Mouse (Mus musculus) hindbrain, postnatal 0 days (tissue): ENCODE results near the gene Asprv1. TPM values are rescaled to one million over a fixed set of nuclear protein-coding genes. Genes with fewer than 3 reads are reported as not detected.

Source experiments
- ATAC-seq: fragments of 200-750 bp; cut with Nextera tagmentation; 2 replicates; pipeline ENCODE4 v1.8.0; 2017; ENCODE audit warnings: mild to moderate bottlenecking, moderate TSS enrichment, moderate library complexity
- DNase-seq: peaks from one replicate; pipeline ENCODE4 v3.0.0-alpha.2; 2015; ENCODE audit warnings: low spot score
- H3K27ac ChIP-seq: fragments of 300-500 bp; sonication (generic); 2 replicates; pipeline ENCODE4 v1.5.1; 2014; ENCODE audit warnings: mild to moderate bottlenecking
- H3K27me3 ChIP-seq: fragments of 300-500 bp; sonication (generic); 2 replicates; pipeline ENCODE4 v1.6.1; 2014; ENCODE audit warnings: low read length, mixed read lengths; ENCODE audit not compliant: insufficient read depth
- H3K36me3 ChIP-seq: fragments of 300-500 bp; sonication (generic); 2 replicates; pipeline ENCODE4 v1.6.1; 2014; ENCODE audit warnings: low read length, mixed read lengths; ENCODE audit not compliant: insufficient read depth
- H3K4me1 ChIP-seq: fragments of 300-500 bp; sonication (generic); 2 replicates; pipeline ENCODE4 v1.6.1; 2014; ENCODE audit warnings: antibody characterized with exemption, low read length, mixed read lengths; ENCODE audit not compliant: insufficient read depth
- H3K4me2 ChIP-seq: fragments of 300-500 bp; sonication (generic); 2 replicates; pipeline ENCODE4 v1.6.1; 2014; ENCODE audit warnings: low read depth, mild to moderate bottlenecking, low read length, moderate library complexity, mixed read lengths
- H3K4me3 ChIP-seq: fragments of 300-500 bp; sonication (generic); 2 replicates; pipeline ENCODE4 v1.5.1; 2014; ENCODE audit warnings: low read length
- H3K9ac ChIP-seq: fragments of 300-500 bp; sonication (generic); replicated peaks from 2 replicates; pipeline ENCODE4 v1.6.1; 2014; ENCODE audit warnings: mild to moderate bottlenecking, low read length, moderate library complexity, mixed read lengths
- H3K9me3 ChIP-seq: fragments of 300-500 bp; sonication (generic); 2 replicates; pipeline ENCODE4 v1.6.1; 2016; ENCODE audit warnings: low read length, mixed read lengths
- CTCF ChIP-seq: IDR thresholded peaks from 2 replicates; pipeline ENCODE4 v1.5.1; 2016; ENCODE audit warnings: antibody characterized with exemption, control low read depth, low read depth
- WGBS: fragments of 180-500 bp; shearing (Covaris S2); extraction: QIAGEN DNeasy Blood & Tissue Kit; methylation state at CpG from one replicate; pipeline ENCODE4 v1.1.7; 2014; 5-methylcytosine and 5-hydroxymethylcytosine counted together
- polyA plus RNA-seq: library from polyadenylated mRNA; unstranded; fragments of >200 nt; fragmentation: Nextera tagmentation; extraction: Ambion mirVana; gene quantifications from 2 replicates; pipeline ENCODE4 v1.2.1, GENCODE M21; 2015
- total RNA-seq: library from RNA; depleted of rRNA; stranded (reverse); fragments of >200 nt; gene quantifications from 2 replicates; pipeline ENCODE4 v1.2.3, GENCODE M21; 2014

Gene Asprv1
- total and polyA plus RNA-seq, 2 experiments from 2014 or later: 0.73 to 0.99 TPM

- Histone ChIP-seq H3K36me3 (no peaks in the 10 kb centered on the region), H3K4me3 (no peak overlapping the region), H3K4me2 (no peak overlapping the region), H3K9me3 (no peaks in the 10 kb centered on the region), H3K9ac (no peak overlapping the region), H3K27me3 (no peaks in the 10 kb centered on the region), H3K4me1 (no peaks in the 10 kb centered on the region), H3K27ac (no peak overlapping the region)
- 92% methylated on average over 6 of the region's 6 CpGs for WGBS
- no peak for TF ChIP-seq CTCF
- DNase-seq: no peak
- ATAC-seq: no peak
Measured at GRCm38 (mm10) chr6:86609235-86609634, 18.7 kb upstream of the Asprv1 start.

DNA sequence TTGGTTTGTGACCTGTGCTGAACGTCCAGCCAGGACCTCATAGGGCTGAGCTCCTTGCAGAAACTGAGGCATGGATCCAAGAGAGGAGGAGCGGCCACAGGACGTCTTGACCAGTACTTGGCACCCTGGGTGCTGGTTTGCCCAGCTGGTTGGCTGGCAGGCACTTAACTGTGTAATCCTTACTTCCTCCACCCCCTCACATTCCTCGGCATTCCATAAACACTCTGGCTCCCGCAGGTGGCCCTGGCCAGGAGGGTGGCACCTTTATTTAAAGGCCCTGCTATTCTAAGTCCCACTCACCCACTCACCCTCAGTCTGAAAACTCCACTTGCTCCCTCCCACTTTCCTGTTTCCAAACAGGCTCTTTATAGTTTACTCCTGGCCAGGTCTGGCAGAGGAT lies 17.2 kb upstream of the Asprv1 start:
- WGBS: 62% methylated on average over 5 of the region's 5 CpGs
- no peak for TF ChIP-seq CTCF

GRCm38 (mm10) chr6:86615301-86615700 lies 12.7 kb upstream of the Asprv1 start:
- DNase-seq (no peak), ATAC-seq (no peak)
- H3K27ac ChIP-seq: no peak overlapping the region
- WGBS: 92% methylated on average over 4 of the region's 4 CpGs
- H3K4me3 ChIP-seq: no peak overlapping the region
- TF ChIP-seq CTCF: no peak
- no peaks in the 10 kb centered on the region for H3K27me3 ChIP-seq
- no peak overlapping the region for H3K4me2 ChIP-seq
- no peak overlapping the region for H3K9ac ChIP-seq
- no peaks in the 10 kb centered on the region for H3K36me3 ChIP-seq
- H3K4me1 ChIP-seq: no peaks in the 10 kb centered on the region
- H3K9me3 ChIP-seq: no peaks in the 10 kb centered on the region

More for the DNA sequence above, 17.2 kb upstream of the Asprv1 start:
- ATAC-seq: no peak
- Histone ChIP-seq H3K27ac (no peak overlapping the region), H3K9ac (no peak overlapping the region), H3K36me3 (no peaks in the 10 kb centered on the region), H3K9me3 (no peaks in the 10 kb centered on the region), H3K27me3 (no peaks in the 10 kb centered on the region), H3K4me1 (no peaks in the 10 kb centered on the region), H3K4me2 (no peak overlapping the region), H3K4me3 (no peak overlapping the region)
- no peak for DNase-seq

GRCm38 (mm10) chr6:86623201-86623600 lies 4.8 kb upstream of the Asprv1 start:
- peaks cover 5% of the 10 kb centered on the region; the same call in 1 of the 2 replicates for H3K4me1 ChIP-seq
- H3K27ac ChIP-seq: no peak overlapping the region
- no peak for DNase-seq
- H3K9me3 ChIP-seq: no peaks in the 10 kb centered on the region
- TF ChIP-seq CTCF: no peak
- WGBS: 83% methylated on average over 4 of the region's 4 CpGs
- H3K9ac ChIP-seq: no peak overlapping the region
- no peaks in the 10 kb centered on the region for H3K36me3 ChIP-seq
- ATAC-seq: no peak
- no peak overlapping the region for H3K4me3 ChIP-seq
- no peaks in the 10 kb centered on the region for H3K27me3 ChIP-seq
- no peak overlapping the region for H3K4me2 ChIP-seq

- Histone ChIP-seq H3K4me3 (no peak overlapping the region), H3K27me3 (no peaks in the 10 kb centered on the region), H3K4me1 (peaks cover 5% of the 10 kb centered on the region; the same call in 1 of the 2 replicates), H3K9me3 (no peaks in the 10 kb centered on the region), H3K36me3 (no peaks in the 10 kb centered on the region), H3K27ac (peak overlapping the region; percentile 43), H3K4me2 (no peak overlapping the region), H3K9ac (no peak overlapping the region)
- 48% methylated on average over 18 of the region's 18 CpGs for WGBS
- peak; percentile 33 for DNase-seq
- 0 out of 2 replicates have a peak, but pooled peaks have one; percentile 6 for TF ChIP-seq CTCF
- peak; percentile 58; the same call in 1 of the 2 replicates for ATAC-seq
Measured at GRCm38 (mm10) chr6:86624074-86625030, 3.6 kb upstream of the Asprv1 start.

DNA sequence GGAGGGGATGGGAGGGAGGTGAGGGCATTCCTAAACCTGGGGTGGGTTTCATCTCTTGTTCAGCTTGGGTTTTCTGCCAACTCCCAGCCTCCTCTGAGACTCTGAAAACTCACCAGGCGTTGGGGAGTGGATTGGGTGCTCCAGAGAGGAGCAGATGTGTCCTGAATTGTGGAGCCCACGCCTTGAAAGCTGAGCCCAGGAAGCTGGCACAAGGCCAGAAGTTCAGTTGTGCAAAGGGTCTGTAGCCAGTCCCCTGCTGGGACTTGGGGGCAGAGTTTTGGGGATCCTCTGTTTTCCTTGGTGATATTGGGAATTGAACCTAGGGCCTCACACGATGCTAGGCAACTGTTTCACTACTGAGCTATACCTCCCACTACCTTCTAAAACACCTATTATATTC lies 2.2 kb downstream of the Asprv1 start:
- Histone ChIP-seq H3K9ac (no peak overlapping the region), H3K9me3 (no peaks in the 10 kb centered on the region), H3K27ac (no peak overlapping the region), H3K4me2 (no peak overlapping the region), H3K4me1 (no peaks in the 10 kb centered on the region), H3K4me3 (no peak overlapping the region), H3K27me3 (no peaks in the 10 kb centered on the region), H3K36me3 (no peaks in the 10 kb centered on the region)
- no peak for TF ChIP-seq CTCF
- DNase-seq (no peak), ATAC-seq (no peak)
- 46% methylated on average over 3 of the region's 3 CpGs for WGBS

- no peak overlapping the region for H3K4me3 ChIP-seq
- ATAC-seq: no peak
- H3K36me3 ChIP-seq: no peaks in the 10 kb centered on the region
- H3K27ac ChIP-seq: no peak overlapping the region
- H3K9ac ChIP-seq: no peak overlapping the region
- DNase-seq: no peak
- H3K9me3 ChIP-seq: no peaks in the 10 kb centered on the region
- H3K4me1 ChIP-seq: no peaks in the 10 kb centered on the region
- no peak for TF ChIP-seq CTCF
- WGBS: 72% methylated on average over 2 of the region's 2 CpGs
- no peak overlapping the region for H3K4me2 ChIP-seq
- no peaks in the 10 kb centered on the region for H3K27me3 ChIP-seq
Measured at GRCm38 (mm10) chr6:86636495-86636894, 8.5 kb downstream of the Asprv1 start.
